Mouse (Mus musculus): ENCODE measurements at regions not wholly inside any gene's neighbourhood (a gene's known extent, or its start where the extent isn't known, plus 50 kb on each side); places are given as distances from the start of the nearest gene placed in this dataset.
A peak's percentile ranks its signal among the peaks of the same experiment; 100 is the strongest.

DNA sequence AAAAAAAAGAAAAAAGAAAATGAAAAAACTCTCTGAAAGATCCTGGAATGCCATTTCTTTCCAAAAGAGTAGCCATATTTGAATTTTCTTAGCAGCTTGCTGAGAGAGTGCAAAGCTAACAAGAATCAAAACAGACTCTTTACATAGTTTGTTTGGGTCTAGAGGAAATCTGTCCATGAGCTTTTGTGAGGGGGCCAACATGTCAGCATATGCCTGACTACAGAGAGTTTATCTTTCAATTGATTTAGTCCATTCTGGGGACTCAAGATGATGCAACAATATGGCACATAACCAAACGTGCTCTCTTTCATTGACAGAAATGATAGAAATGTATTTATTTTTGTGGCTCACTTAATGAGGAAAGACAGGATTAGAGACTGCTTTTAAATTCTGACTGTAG lies 822.8 kb upstream of the Acvr2a start:
- DNase-seq, result no peak

GRCm38 (mm10) chr2:47994185-47994584 lies 819.7 kb upstream of the Acvr2a start:
- peak; percentile 63 for DNase-seq

GRCm38 (mm10) chr2:48001230-48001629 lies 812.7 kb upstream of the Acvr2a start:
- no peak for DNase-seq

DNA sequence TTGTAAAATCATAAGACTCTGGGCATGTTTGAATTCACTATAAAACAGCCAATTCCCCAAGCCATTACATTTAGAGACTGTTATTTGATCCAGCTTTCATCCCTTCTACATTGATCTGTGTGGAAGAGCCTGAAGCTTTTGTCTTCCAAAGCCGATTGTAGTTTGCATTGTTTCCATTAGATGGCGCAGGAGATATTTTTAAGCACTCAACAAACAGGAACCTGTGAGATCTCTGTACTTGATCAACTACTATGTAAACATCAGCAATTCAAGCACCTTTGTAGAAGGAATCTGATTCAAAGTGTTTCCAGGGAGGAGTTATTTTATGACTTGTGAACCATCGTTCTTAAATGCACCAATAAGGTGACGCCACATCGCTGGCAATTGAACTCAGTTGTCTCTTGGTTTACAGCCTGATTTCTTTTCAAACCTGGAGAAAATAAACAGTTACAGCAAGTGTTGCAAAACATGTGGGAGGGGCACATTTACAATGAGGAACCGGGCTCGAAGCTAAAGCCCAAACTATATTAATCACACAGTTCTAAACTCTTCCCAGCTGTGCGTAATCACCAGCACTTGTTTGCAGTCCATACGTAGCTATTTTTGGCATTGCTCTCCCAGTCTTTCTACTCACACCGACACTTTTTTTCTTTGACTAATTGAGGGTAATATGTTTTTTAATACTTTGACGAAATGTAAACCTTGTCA lies 812.0 kb upstream of the Acvr2a start:
- peak; percentile 65 for DNase-seq

GRCm38 (mm10) chr2:48010308-48010707 lies 803.6 kb upstream of the Acvr2a start:
- no peak for DNase-seq

GRCm38 (mm10) chr2:48027559-48027958 lies 786.4 kb upstream of the Acvr2a start:
- DNase-seq, result no peak

DNA sequence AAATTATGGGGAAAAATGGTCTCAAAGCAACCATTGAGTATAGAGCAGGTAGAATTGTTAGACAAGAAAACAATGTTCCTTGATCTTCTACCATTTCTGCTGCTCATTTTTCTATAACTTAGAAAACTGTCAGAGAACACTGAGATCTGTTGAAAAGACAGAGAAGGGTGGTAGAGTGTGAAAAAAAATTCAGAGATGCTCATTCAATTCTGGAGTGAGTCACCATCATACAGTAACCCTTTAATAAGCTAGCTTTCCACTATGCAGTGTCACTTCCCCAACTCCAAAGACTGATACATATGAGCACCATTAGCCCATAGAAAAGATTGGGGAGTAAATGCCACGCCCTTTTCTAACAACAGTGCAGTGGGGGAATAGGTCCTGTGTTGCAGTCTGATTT lies 752.5 kb upstream of the Acvr2a start:
- DNase-seq, result no peak

GRCm38 (mm10) chr2:48063436-48063835 lies 750.5 kb upstream of the Acvr2a start:
- peak; percentile 62 for DNase-seq

GRCm38 (mm10) chr2:48065162-48065561 lies 748.7 kb upstream of the Acvr2a start:
- DNase-seq, result no peak

DNA sequence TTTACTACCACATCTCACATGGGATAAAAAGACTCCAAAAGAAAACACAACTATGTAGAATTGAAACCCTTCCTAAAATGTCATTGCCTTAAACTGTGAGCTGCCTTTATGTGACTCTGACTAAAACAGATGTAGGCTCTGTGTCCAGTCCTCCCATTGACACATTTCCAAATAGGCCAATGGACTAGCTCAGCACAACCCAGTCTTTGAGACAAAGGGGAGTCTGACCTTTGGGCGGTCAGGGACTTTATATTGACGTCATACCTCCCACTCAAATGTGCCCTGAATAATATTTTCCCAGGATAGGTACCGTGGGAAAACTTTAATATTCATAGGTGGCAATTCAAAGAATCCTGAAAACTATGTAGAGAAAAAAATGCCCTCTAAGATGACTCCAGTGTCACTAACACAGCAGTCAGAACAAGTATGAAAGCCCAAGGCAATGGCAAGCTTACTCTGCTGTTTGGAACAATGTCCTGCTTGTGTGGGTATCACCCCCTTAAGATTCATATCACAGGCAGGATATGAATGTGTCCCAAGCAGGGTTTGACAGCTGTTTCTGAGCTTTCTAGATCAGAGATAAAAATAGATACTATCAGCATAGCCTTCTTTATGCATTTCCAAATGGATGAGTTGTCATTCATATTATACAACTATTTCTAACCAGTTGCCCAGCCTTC lies 731.6 kb upstream of the Acvr2a start:
- DNase-seq, result no peak

- DNase-seq, result no peak
Measured at GRCm38 (mm10) chr2:48098287-48098686, 715.6 kb upstream of the Acvr2a start.

DNA sequence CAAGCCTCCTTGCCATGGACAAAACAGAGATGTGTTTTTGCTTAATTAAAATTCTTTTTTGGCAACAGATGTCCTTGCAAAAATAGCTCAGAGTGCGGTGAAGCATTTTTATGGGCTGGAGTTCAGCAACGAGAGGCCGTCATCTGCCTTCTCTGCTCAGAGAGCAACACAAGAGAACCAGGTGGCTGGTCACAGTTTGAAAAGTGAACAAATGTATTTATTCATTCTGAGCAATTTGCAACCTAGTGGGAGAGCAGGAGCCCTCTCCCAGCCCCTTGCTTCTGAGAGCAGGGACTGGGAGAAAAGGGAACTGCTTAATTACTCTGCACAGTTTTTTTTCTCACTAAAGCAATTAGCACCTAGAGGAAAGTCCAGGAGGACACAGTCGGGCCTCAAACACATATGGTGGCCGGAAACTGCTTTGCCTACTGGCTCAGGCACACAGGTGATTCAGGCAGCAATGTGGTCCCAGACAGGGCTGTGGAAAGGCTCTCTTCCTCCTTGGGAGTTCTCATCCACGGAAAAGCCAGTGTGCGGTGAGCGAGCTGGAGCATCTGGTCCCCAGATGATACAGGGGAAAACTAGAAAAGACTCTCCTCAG lies 714.9 kb upstream of the Acvr2a start:
- DNase-seq, result peak; percentile 80

GRCm38 (mm10) chr2:48123662-48124061 lies 690.2 kb upstream of the Acvr2a start:
- DNase-seq, result peak; percentile 27

- DNase-seq, result no peak
Measured at GRCm38 (mm10) chr2:48138051-48138611, 675.8 kb upstream of the Acvr2a start.

DNA sequence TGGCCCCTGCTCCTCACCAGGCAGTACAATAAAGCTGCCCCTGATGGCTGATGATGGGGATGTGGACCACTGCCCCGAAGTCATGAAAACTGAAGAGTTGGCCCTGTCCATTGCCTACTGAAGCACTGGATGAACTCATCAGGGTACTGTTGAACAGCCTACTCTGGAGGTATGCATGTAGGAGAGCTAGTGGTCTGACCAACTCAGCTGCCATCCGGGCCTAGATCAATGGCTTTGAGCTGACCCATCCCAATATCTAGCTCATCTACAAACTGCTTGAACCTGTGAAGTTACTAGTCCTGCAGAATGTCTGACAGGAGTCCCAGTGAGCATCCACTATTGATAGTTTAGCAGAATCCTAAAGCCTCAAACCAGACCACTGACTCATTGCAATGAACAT lies 672.6 kb upstream of the Acvr2a start:
- DNase-seq, result no peak

- DNase-seq, result peak; percentile 31
Measured at GRCm38 (mm10) chr2:48154706-48155105, 659.2 kb upstream of the Acvr2a start.

- DNase-seq, result no peak
Measured at GRCm38 (mm10) chr2:48172626-48173025, 641.3 kb upstream of the Acvr2a start.

GRCm38 (mm10) chr2:48186161-48186560 lies 627.7 kb upstream of the Acvr2a start:
- DNase-seq, result no peak

DNA sequence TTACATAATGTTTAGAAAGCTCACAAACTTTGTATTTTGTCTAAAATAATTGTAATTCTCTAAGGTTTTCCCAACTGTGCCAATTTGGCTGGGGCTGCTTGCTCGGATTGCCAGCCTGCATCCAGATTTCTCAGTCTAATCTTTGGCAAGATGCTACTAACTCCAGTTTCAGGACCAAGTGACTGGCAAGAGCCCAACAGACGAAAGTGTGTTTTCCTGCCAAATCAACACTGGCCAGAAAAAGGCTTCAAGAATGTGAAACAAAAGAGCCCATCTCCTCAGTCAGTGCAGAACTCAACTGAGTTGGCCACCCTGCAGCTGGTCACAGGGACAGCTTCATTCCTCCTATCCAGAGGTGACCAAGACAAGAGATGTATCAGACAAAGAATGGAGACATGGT lies 627.3 kb upstream of the Acvr2a start:
- DNase-seq, result peak; percentile 73

- no peak for DNase-seq
Measured at GRCm38 (mm10) chr2:48211804-48212203, 602.1 kb upstream of the Acvr2a start.

DNA sequence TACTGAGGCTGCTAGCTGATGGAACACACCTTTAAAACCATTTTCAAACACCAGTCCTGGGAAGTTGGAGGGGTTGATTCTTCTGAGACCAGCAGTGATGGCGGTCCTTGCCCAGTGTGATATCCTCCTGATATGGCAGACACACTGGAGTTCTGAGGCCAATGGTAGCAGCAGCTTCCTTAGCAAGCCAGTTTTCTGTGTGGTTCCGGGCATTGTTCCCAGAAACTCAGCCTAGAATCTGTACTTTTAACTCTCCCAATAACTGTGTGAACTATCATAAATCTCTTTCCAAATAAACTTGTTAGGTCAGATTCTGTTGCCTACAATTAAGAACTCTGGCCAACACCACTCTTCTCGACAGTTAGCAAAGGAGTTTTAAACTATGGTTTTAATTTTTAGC lies 593.1 kb upstream of the Acvr2a start:
- DNase-seq, result peak; percentile 4

DNA sequence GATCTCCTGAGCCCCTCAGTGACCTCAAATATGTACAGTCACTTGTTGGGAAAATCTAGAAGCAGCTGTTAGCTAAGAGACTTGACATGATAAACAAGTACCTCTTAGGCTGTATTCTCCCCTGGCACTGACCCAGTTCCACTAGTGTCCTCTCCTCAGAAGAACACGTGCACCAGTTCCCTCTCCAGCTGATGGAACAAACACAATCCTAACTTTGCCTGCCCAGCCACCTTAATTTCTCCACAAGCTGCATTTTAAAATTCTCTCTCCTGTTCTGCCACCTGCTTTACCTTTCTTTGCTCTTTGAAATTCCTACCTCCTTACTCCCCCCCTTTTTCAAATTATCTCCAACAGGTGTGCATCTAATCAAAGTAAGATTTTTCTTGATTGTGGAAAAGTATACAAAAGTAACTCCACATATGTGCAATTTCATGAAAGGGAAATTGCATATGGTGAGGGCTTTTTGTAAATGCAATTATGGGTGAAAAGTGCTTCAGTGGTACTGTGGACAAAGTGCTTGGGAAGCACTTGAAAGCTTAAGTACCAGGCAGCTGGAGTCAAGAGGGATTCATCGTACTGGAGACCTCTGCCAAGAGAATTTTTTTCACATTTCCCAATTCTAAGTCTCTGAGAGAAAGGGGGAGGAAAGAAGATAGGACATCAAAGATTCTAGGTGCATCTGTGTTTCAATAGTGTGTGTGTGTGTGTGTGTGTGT lies 590.7 kb upstream of the Acvr2a start:
- DNase-seq, result peak; percentile 5

DNA sequence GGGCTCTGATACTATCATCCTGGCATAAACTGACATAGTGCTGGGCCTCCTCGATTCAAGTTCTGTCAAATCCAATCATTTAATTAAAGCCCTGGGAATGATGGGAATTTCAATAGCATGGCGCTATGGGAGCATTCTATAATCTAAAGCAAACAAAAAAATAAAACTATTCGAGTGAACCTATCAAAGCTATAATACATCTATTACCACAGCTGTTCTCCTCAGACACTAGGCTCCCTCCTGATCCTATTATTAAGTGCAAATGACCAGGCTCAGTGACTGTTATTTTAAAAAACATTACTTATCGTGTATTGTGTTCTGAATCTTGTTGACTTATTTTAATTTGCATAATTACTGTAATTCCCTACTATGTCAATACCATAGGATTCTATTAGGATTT lies 563.7 kb upstream of the Acvr2a start:
- DNase-seq, result no peak

Data from layer of hippocampus, adult 9-11 months (tissue).